Mouse (Mus musculus): ENCODE data around the gene Sgce. TPM values are rescaled to one million over a fixed set of nuclear protein-coding genes. Genes with fewer than 3 reads are reported as not detected.

Gene Sgce
- polyA plus RNA-seq, 1 experiment from 2014 or later, result 62.5 TPM

GRCm38 (mm10) chr6:4647351-4647750 is 99.7 kb downstream of the Sgce start:
- WGBS, result 86% methylated on average over 3 of the region's 3 CpGs
- no peak overlapping the region for H3K4me3 ChIP-seq (ENCODE audit: low read depth, low read length)
- no peaks in the 10 kb centered on the region for H3K36me3 ChIP-seq (ENCODE audit: control insufficient read depth, insufficient read depth, low read length)
- H3K4me2 ChIP-seq, result no peak overlapping the region
- no peak overlapping the region for H3K9ac ChIP-seq (ENCODE audit: low read length)
- DNase-seq (ENCODE audit: low spot score, missing footprints) (no peak), ATAC-seq (ENCODE audit: low FRiP score) (no peak)
- H3K4me1 ChIP-seq (ENCODE audit: control insufficient read depth, insufficient read depth, low read length), result no peaks in the 10 kb centered on the region
- no peaks in the 10 kb centered on the region for H3K27me3 ChIP-seq (ENCODE audit: control insufficient read depth, insufficient read depth, low read length)
- H3K9me3 ChIP-seq (ENCODE audit: control insufficient read depth, low read length), result no peaks in the 10 kb centered on the region
- no peak overlapping the region for H3K27ac ChIP-seq (ENCODE audit: low read depth, low read length)

- H3K4me2 ChIP-seq, result no peak overlapping the region
- H3K4me3 ChIP-seq (ENCODE audit: low read depth, low read length), result no peak overlapping the region
- H3K27me3 ChIP-seq (ENCODE audit: control insufficient read depth, insufficient read depth, low read length), result no peaks in the 10 kb centered on the region
- H3K9ac ChIP-seq (ENCODE audit: low read length), result no peak overlapping the region
- DNase-seq (ENCODE audit: low spot score, missing footprints) (no peak), ATAC-seq (ENCODE audit: low FRiP score) (no peak)
- no peaks in the 10 kb centered on the region for H3K4me1 ChIP-seq (ENCODE audit: control insufficient read depth, insufficient read depth, low read length)
- H3K36me3 ChIP-seq (ENCODE audit: control insufficient read depth, insufficient read depth, low read length), result 0 out of 2 replicates have a peak, but pooled peaks cover 2% of the 10 kb centered on the region
- H3K27ac ChIP-seq (ENCODE audit: low read depth, low read length), result no peak overlapping the region
- WGBS, result 94% methylated on average over 7 of the region's 7 CpGs
- no peaks in the 10 kb centered on the region for H3K9me3 ChIP-seq (ENCODE audit: control insufficient read depth, low read length)
Measured at GRCm38 (mm10) chr6:4642068-4642467, 104.9 kb downstream of the Sgce start.

GRCm38 (mm10) chr6:4634804-4635203 is 112.2 kb downstream of the Sgce start:
- H3K4me3 ChIP-seq (ENCODE audit: low read depth, low read length), result no peak overlapping the region
- WGBS, result 58% methylated on average over 1 of the region's 1 CpGs
- ATAC-seq (ENCODE audit: low FRiP score) (no peak), DNase-seq (ENCODE audit: low spot score, missing footprints) (no peak)
- no peak overlapping the region for H3K27ac ChIP-seq (ENCODE audit: low read depth, low read length)
- H3K4me2 ChIP-seq, result no peak overlapping the region
- H3K9ac ChIP-seq (ENCODE audit: low read length), result no peak overlapping the region
- no peaks in the 10 kb centered on the region for H3K27me3 ChIP-seq (ENCODE audit: control insufficient read depth, insufficient read depth, low read length)
- no peaks in the 10 kb centered on the region for H3K36me3 ChIP-seq (ENCODE audit: control insufficient read depth, insufficient read depth, low read length)
- H3K4me1 ChIP-seq (ENCODE audit: control insufficient read depth, insufficient read depth, low read length), result peaks cover 2% of the 10 kb centered on the region; the same call in 1 of the 2 replicates
- H3K9me3 ChIP-seq (ENCODE audit: control insufficient read depth, low read length), result no peaks in the 10 kb centered on the region

- H3K36me3 ChIP-seq (ENCODE audit: control insufficient read depth, insufficient read depth, low read length), result no peaks in the 10 kb centered on the region
- H3K27ac ChIP-seq (ENCODE audit: low read depth, low read length), result no peak overlapping the region
- no peak for DNase-seq (ENCODE audit: low spot score, missing footprints)
- no peak overlapping the region for H3K4me2 ChIP-seq
- peaks cover 2% of the 10 kb centered on the region; the same call in 1 of the 2 replicates for H3K4me1 ChIP-seq (ENCODE audit: control insufficient read depth, insufficient read depth, low read length)
- WGBS, result 23% methylated on average over 4 of the region's 4 CpGs
- peak; percentile 70 for ATAC-seq (ENCODE audit: low FRiP score)
- no peak overlapping the region for H3K4me3 ChIP-seq (ENCODE audit: low read depth, low read length)
- no peaks in the 10 kb centered on the region for H3K27me3 ChIP-seq (ENCODE audit: control insufficient read depth, insufficient read depth, low read length)
- H3K9me3 ChIP-seq (ENCODE audit: control insufficient read depth, low read length), result no peaks in the 10 kb centered on the region
- no peak overlapping the region for H3K9ac ChIP-seq (ENCODE audit: low read length)
Measured at GRCm38 (mm10) chr6:4633189-4633588, 113.8 kb downstream of the Sgce start.

- H3K27me3 ChIP-seq (ENCODE audit: control insufficient read depth, insufficient read depth, low read length), result no peaks in the 10 kb centered on the region
- no peaks in the 10 kb centered on the region for H3K9me3 ChIP-seq (ENCODE audit: control insufficient read depth, low read length)
- H3K9ac ChIP-seq (ENCODE audit: low read length), result no peak overlapping the region
- no peak overlapping the region for H3K27ac ChIP-seq (ENCODE audit: low read depth, low read length)
- peaks cover 2% of the 10 kb centered on the region; the same call in 1 of the 2 replicates for H3K4me1 ChIP-seq (ENCODE audit: control insufficient read depth, insufficient read depth, low read length)
- WGBS, result 74% methylated on average over 3 of the region's 3 CpGs
- no peaks in the 10 kb centered on the region for H3K36me3 ChIP-seq (ENCODE audit: control insufficient read depth, insufficient read depth, low read length)
- no peak overlapping the region for H3K4me2 ChIP-seq
- ATAC-seq (ENCODE audit: low FRiP score) (no peak), DNase-seq (ENCODE audit: low spot score, missing footprints) (no peak)
- H3K4me3 ChIP-seq (ENCODE audit: low read depth, low read length), result no peak overlapping the region
Measured at GRCm38 (mm10) chr6:4631464-4631863, 115.5 kb downstream of the Sgce start.

Other genes starting within 250 kb of the Sgce start
- 142 and 144 TPM in 2 replicates for gene Col1a2, start 242.4 kb downstream of the Sgce start, polyA plus RNA-seq (2014; fragmentation: Nextera tagmentation; extraction: Ambion mirVana)
- 47.5 and 47.6 TPM in 2 replicates for gene Casd1, start 146.4 kb downstream of the Sgce start, polyA plus RNA-seq (2014; fragmentation: Nextera tagmentation; extraction: Ambion mirVana)
- 11.2 and 11.9 TPM in 2 replicates for gene Peg10, start 99 bp upstream of the Sgce start, polyA plus RNA-seq (2014; fragmentation: Nextera tagmentation; extraction: Ambion mirVana)
- gene Ppp1r9a, start 155.7 kb upstream of the Sgce start, polyA plus RNA-seq (2014; fragmentation: Nextera tagmentation; extraction: Ambion mirVana), result 17.8 and 19.0 TPM in 2 replicates

All from midbrain, embryonic 11.5 days (tissue).